Mouse (Mus musculus) small intestine, adult 2 months (tissue): ENCODE measurements around the gene Mthfd1l.

ENCODE experiments used
- CTCF ChIP-seq: fragments of 200-500 bp; IDR thresholded peaks from 2 replicates; pipeline ENCODE4 v1.5.1; 2012; ENCODE audit warnings: low read depth, mild to moderate bottlenecking, control low read depth, inconsistent platforms, low read length, moderate library complexity, mixed read lengths; ENCODE audit not compliant: insufficient replicate concordance, insufficient read length; ENCODE audit errors: extremely low read depth
- POLR2A ChIP-seq: fragments of 200-500 bp; IDR thresholded peaks from 2 replicates; pipeline ENCODE4 v1.6.1; 2012; ENCODE audit warnings: low read depth, mild to moderate bottlenecking, control low read depth, inconsistent platforms, low read length, moderate library complexity

DNA sequence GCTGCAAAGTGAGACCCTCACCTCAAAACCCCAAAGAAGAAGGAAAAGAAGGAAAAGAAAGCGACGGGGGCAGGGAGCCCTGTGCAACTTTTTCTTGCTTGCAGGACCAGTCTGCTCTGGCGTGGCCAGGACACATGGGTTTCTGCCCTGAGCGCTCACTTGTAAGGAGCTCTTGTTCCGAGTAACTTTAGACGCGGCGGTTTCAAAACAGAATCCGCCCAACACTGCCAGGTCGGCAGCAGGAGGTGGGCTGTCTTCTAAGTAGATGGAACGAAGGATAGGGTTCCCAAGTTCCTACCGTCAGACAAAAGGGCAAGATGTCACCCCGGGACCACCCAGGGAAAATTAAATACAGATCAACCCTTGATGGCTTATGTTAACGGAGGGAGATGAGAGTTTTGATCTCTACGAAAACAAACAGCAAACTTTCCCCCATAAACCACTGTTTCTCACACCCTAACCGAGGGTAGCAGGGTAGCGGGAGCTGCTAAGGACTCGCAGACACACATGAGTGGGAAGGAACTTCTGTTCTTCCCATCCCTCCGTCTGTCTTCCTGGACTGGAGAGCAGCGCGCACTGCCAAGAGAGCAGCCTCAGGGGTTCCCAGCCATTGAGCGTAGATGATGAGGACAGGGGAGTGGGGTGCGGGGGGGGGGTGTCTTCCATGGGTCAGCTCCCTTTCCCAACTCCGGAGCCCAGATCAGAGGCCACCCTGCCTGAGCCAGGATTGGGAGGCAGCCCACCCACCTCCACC lies 237.6 kb downstream of the Mthfd1l start:
- TF ChIP-seq CTCF (no peak), POLR2A (no peak)
